Mouse (Mus musculus) CH12.LX (cell line): ENCODE data around the gene Zfp148.

Source experiments
- CHD2 ChIP-seq: IDR thresholded peaks from 2 replicates; pipeline ENCODE4 v1.6.1; 2011; ENCODE audit warnings: low read length, improper control_type of control experiment
- CTCF ChIP-seq, 2 experiments: IDR thresholded peaks in 1 of 2; conservative IDR thresholded peaks in 1 of 2; 2 replicates each; pipeline ENCODE4 v1.5.1; 2011 to 2012; ENCODE audit warnings: low read depth in 2 of 2, low read length in 2 of 2, improper control_type of control experiment in 1 of 2, inconsistent platforms in 1 of 2, mild to moderate bottlenecking in 1 of 2, moderate library complexity in 1 of 2
- E2F4 ChIP-seq: IDR thresholded peaks from 2 replicates; pipeline ENCODE4 v1.6.1; 2011; ENCODE audit warnings: low read depth, low read length, improper control_type of control experiment; ENCODE audit not compliant: insufficient replicate concordance
- EP300 ChIP-seq: IDR thresholded peaks from 2 replicates; pipeline ENCODE4 v1.6.1; 2011; ENCODE audit warnings: low read length, improper control_type of control experiment
- JUN ChIP-seq: IDR thresholded peaks from 2 replicates; pipeline ENCODE4 v1.6.1; 2011; ENCODE audit warnings: low read depth, mild to moderate bottlenecking, low read length, improper control_type of control experiment, moderate library complexity; ENCODE audit not compliant: insufficient read depth
- MAFK ChIP-seq: IDR thresholded peaks from 2 replicates; pipeline ENCODE4 v1.6.1; 2011; ENCODE audit warnings: low read length, improper control_type of control experiment; ENCODE audit not compliant: insufficient replicate concordance
- MEF2A ChIP-seq: IDR thresholded peaks from 2 replicates; pipeline ENCODE4 v1.6.1; 2014; ENCODE audit warnings: low read depth, mild to moderate bottlenecking, inconsistent platforms, low read length, improper control_type of control experiment, borderline replicate concordance
- MXI1 ChIP-seq: IDR thresholded peaks from 2 replicates; pipeline ENCODE4 v1.6.1; 2011; ENCODE audit warnings: mild to moderate bottlenecking, low read depth, low read length, improper control_type of control experiment
- MYC ChIP-seq: IDR thresholded peaks from 2 replicates; pipeline ENCODE4 v1.6.1; 2011; ENCODE audit warnings: low read depth, mild to moderate bottlenecking, improper control_type of control experiment, low read length
- SMC3 ChIP-seq: IDR thresholded peaks from 2 replicates; pipeline ENCODE4 v1.6.1; 2011; ENCODE audit warnings: low read depth, low read length, improper control_type of control experiment
- UBTF ChIP-seq: IDR thresholded peaks from 2 replicates; pipeline ENCODE4 v1.6.1; 2012; ENCODE audit warnings: low read depth, mild to moderate bottlenecking, inconsistent platforms, low read length, improper control_type of control experiment, moderate library complexity
- ZKSCAN1 ChIP-seq: IDR thresholded peaks from 2 replicates; pipeline ENCODE4 v1.6.1; 2012; ENCODE audit warnings: low read depth, inconsistent platforms, low read length, improper control_type of control experiment, borderline replicate concordance

GRCm38 (mm10) chr16:33459101-33459500 lies 78.5 kb downstream of the Zfp148 start:
- TF ChIP-seq MXI1: no peak
- no peak for TF ChIP-seq ZKSCAN1
- no peak for TF ChIP-seq CTCF (conservative IDR thresholded peaks at IDR 0.05 in 1 of 2, IDR thresholded peaks at IDR 0.05 in 1 of 2; ENCODE audit: low read depth in 2 of 2, low read length in 2 of 2)
- TF ChIP-seq SMC3: no peak
- TF ChIP-seq EP300: no peak
- TF ChIP-seq MAFK: no peak
- no peak for TF ChIP-seq MEF2A
- no peak for TF ChIP-seq MYC
- TF ChIP-seq E2F4: no peak
- no peak for TF ChIP-seq UBTF
- TF ChIP-seq CHD2: no peak
- TF ChIP-seq JUN: no peak
